Mouse (Mus musculus) gastrocnemius, postnatal 25 days (tissue): ENCODE results near the gene Ctrl. TPM values are rescaled to one million over a fixed set of nuclear protein-coding genes. Genes with fewer than 3 reads are reported as not detected.

Source experiments
- DNase-seq: peaks from one replicate; pipeline ENCODE4 v3.0.0; 2022
- total RNA-seq, 2 experiments: library from RNA; stranded (reverse); gene quantifications; 1 replicate in 1 of 2; 2 replicates in 1 of 2; pipeline ENCODE4 v1.2.3; 2021

The Ctrl gene
- total RNA-seq, 2 experiments from 2014 or later, result not detected

DNA sequence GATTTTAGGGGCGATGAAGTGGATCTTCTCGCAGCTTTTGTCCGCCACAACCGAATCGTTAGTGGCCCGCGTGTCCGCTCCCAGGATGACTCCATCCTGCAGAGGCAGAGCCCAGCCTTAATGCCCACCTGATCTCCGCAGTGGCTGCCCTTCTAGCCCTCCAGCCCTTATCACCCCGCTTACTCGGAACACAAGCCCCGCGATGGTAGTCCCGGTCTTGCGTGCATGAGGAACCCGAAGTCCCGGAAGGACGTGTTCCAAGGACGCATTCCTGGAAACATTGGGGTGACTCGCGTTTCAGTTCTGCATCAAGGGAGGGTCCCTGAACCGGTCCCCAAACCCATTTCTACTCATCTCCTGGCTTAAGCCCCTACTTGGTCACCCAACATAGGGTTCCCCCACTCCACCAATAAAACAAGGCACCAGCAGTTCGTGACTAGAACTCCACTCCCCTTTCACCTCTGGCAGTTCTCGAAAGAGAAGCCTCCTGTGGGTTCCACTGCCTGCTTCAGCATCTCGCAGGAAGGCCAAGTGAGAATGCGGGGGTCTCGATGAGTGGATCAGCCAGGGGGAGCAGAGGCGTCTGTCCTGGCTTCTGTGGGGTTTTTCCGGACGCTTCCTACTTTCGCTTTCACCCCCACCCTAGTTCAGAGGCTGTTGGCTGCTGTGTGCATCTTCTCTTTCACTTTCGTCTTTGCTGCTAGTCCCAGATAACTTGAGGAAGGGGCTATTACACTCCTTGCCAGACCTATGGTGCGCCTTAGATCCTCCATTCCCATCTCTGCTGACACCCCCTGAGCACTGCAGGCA, 4.0 kb upstream of the Ctrl start:
- DNase-seq, result peak; percentile 45

GRCm38 (mm10) chr8:105936866-105937475, 3.3 kb upstream of the Ctrl start:
- peak; percentile 90 for DNase-seq

DNA sequence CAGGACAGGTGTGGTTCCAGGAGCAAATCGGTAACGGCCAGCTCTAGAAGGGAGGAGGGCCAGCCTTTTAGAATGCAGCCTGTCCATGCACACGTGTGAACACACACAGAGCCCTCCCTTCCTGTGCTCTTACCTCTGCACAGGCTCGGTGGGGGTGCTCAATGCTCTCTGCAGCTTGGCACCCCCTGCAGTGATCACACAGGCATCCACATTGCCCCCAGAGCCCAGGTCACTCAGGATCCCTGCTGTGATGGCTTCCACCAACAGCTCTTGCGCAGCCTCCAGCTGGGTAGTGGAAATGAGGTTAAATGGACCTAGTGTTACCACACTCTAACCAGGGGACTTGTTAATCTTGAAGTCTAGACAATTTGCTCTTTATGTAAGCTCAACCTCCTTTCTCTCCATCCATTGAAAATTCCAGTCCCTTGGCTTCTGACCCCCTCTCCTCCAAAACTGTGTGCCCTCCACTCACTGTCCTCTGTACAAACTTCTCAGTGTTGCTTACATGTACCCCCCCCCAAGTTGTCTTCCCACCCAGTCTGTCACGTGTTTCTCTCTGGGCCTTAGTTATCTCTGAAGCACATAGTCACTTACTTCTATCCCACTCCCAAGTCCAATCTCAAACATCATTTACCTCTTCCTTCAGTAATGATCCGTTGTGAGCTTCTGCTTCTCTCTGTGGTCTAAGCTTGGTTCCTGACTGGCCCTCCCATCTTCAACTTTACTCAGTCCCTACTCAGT, 2.4 kb upstream of the Ctrl start:
- DNase-seq, result no peak

DNA sequence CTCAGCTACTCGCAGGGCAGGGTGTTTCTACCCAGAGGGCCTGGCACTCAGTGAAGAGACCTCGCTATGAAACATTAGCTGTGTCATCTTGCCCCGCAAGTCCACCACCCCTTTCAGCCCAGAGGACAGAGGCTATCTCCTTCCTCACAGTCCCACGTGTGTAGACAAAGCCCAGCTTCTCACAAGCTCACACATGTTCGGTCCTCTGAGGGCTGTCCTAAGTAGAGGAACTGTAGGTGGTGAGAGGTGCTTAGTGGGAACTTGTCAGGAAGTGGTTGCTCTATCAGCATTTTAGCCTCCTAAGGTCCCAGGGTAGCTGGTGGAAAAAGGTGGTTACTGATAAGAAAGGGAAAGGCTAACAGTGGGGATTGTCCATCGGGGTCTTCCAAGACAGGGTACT, 1.4 kb upstream of the Ctrl start:
- no peak for DNase-seq

GRCm38 (mm10) chr8:105932525-105932924, 1.1 kb downstream of the Ctrl start:
- no peak for DNase-seq

DNA sequence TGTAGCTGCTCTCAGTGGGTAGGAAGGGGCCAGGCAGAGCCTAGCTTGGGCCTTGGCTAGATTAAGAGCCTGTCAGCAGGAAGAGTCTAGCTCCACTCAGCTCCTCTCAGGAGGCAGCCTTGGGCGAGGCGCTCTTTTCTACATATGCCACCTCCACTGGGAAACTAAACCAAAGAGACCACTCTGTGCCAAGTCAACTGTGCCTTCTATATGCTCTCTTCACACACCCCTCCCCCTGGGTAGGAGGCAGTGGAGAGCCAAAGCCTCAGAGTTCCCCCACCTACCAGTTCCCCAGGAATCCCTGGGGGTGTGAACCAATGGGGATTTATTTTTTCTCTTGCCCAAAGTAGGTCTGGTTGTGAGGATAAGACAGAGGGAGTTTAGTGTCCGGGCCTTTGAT, 2.4 kb downstream of the Ctrl start:
- no peak for DNase-seq

DNA sequence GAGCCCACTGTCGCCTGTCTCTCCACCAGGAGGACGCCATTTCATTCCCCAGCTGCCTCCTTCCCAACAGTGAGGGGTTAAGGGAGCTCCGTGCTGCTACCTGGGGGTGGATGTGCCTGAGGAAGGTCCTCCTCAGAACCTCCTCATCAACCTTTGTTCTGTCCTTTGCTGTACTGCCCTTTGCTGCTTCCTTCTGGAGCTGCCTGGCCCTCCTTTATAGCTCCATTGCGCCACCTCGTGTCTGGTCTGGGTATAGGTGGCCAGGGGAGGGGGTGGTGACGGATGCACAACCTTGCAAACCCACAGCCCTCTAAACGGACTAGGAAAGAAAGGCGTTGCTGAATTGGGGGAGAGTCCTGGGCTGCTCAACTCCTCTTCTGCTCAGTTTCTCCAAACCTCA, 3.1 kb downstream of the Ctrl start:
- peak; percentile 61 for DNase-seq

- DNase-seq, result no peak
These were observed 8.5 kb downstream of the Ctrl start for GRCm38 (mm10) chr8:105925123-105925522.

DNA sequence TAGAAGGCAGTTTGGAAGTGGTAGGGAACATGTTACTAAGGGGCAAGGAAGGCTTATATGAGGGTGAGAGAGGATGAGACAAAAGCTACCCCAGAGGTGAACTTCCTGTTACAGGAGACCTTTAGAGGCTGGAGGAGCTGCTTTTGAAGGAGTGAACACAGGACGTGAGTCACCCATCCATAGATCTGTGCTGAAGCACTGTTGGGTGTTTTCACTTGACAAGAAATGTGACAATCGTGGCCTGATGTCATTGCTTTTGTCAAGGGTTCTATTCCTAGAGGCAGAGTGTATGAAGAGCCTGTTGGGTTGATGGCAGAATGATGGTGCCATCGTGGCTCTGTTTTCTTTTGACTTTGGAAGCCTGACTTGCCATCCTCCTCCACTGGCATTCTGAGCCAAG, 14.3 kb downstream of the Ctrl start:
- no peak for DNase-seq

- DNase-seq, result no peak
These were observed 32.6 kb downstream of the Ctrl start for GRCm38 (mm10) chr8:105900941-105901616.

- DNase-seq, result peak; percentile 90
These were observed 33.3 kb downstream of the Ctrl start, which contains the start of gene Pskh1 for GRCm38 (mm10) chr8:105900180-105900940. Gene Pskh1, plus strand, starts transcription at chr8:105900441.

- no peak for DNase-seq
These were observed 35.7 kb downstream of the Ctrl start for GRCm38 (mm10) chr8:105897801-105898480.

DNA sequence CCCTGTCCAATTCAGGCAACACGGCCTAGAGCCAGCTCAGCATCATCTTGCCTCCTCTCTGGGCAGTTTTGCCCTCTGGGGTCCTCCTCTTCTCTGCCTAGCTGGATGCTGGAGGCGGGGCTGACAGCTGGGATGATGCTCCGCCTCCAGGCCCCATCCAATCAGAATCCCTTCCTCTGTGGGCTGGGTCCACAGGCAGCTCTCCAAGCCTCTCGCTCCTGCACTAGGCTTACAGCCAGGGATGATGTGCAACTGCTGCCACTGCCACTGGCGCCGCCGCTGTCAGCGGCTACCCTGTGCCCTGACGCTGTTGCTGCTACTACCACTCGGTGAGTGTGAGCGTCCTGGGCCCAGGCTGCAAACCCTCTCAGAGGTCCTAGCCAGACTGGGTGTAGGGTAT, 40.3 kb downstream of the Ctrl start, which contains the start of gene Nrn1l:
Gene Nrn1l, plus strand, starts transcription at position 229 of the 400 bp plus-strand sequence.
- DNase-seq, result peak; percentile 74

DNA sequence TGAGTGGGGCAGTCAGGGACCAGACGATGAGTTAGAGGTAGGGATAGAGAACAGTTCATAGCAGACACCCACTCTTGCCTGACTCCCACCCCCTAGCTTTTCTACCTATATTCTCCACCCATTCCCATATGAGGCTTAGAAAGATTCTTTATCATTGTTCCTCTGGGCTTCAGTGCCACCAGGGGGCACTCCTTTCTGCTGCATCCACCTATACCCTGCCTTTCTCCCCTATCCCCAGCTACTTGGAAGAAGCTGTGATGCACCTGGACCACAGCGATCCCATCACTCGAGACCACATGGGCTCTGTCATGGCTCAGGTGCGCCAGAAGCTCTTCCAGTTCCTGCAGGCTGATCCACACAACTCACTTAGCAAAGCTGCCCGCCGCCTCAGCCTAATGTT, 41.2 kb downstream of the Ctrl start:
- no peak for DNase-seq

GRCm38 (mm10) chr8:105890870-105891269, 42.8 kb downstream of the Ctrl start:
- peak; percentile 51 for DNase-seq

DNA sequence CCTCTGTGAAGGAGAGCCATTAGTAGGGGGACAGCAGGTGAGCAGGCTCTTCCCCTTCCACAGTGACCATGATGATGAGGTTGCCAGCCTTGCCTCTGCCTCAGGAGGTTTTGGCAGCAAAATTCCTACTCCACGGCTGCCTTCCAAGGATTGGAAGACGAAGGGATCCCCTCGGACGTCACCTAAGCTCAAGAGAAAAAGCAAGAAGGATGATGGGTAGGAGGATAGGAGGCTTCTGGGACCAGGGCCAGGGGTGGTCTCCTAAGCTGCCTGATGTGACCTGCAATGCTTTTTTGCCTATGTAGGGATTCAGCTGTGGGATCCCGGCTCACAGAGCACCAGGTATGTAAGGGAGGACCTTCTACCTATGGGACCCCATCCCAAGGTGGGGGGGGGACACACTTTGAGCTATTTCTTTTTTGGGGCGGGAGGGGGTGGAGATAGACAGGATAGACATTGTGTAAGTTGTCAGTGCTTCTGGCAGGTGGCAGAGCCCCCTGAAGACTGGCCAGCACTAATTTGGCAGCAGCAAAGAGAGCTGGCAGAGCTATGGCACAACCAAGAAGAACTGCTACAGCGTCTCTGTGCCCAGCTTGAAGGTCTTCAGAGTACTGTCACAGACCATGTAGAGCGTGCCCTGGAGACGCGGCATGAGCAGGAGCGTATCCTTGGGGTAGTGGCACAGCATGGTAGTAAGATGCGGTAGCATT, 43.8 kb downstream of the Ctrl start:
- no peak for DNase-seq
